Mouse (Mus musculus): Measurements from ENCODE around the gene Siah3.

The Siah3 gene

GRCm38 (mm10) chr14:75525376-75526145 is 69.8 kb downstream of the Siah3 start:
- DNase-seq, result no peak

- peak; percentile 86 for DNase-seq
Observed at GRCm38 (mm10) chr14:75527464-75528190, 71.8 kb downstream of the Siah3 start.

- no peak for DNase-seq
Observed at GRCm38 (mm10) chr14:75530815-75531353, 75.1 kb downstream of the Siah3 start.

DNA sequence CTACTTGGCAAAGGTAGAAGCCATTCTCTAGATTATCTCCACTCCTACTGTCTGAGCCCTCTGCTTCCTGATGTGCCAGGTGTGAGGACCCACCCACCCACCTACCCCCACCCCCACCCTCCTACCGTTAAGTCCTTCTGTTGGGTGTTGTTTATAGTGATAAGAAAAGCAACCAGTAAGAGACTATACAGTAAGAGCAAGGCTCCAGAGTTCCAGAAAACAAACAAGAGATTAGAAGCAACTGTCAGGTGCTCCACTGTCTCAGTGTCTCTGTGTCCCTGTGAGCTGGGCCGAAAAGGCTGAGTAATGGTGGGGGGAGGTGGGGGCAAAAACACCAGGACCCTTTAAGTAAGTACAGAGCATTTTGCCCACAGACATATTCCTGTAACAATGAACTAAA is 83.4 kb downstream of the Siah3 start:
- no peak for DNase-seq

GRCm38 (mm10) chr14:75540216-75540995 is 84.6 kb downstream of the Siah3 start:
- peak; percentile 55 for DNase-seq

- no peak for DNase-seq
Observed at GRCm38 (mm10) chr14:75540996-75541350, 85.2 kb downstream of the Siah3 start.

DNA sequence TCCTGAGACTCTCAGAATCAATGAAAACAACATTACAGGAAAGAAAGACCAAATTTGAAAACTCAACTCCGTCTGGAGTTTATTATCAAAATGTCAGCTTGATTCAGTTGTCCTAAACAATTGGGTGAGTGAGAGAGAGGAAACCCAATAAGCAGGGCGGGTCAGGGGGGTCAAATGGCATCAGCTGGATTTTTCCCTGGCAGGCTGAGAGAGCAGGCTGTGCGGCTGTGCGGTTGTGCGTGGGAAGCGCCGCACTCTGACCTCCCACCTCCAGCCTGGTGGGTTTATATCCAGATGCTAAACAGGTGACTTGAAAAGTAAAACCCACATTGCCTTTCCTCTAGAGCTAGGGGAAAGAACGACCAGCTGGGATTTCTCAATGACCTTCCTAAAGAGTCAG is 85.9 kb downstream of the Siah3 start:
- no peak for DNase-seq

DNA sequence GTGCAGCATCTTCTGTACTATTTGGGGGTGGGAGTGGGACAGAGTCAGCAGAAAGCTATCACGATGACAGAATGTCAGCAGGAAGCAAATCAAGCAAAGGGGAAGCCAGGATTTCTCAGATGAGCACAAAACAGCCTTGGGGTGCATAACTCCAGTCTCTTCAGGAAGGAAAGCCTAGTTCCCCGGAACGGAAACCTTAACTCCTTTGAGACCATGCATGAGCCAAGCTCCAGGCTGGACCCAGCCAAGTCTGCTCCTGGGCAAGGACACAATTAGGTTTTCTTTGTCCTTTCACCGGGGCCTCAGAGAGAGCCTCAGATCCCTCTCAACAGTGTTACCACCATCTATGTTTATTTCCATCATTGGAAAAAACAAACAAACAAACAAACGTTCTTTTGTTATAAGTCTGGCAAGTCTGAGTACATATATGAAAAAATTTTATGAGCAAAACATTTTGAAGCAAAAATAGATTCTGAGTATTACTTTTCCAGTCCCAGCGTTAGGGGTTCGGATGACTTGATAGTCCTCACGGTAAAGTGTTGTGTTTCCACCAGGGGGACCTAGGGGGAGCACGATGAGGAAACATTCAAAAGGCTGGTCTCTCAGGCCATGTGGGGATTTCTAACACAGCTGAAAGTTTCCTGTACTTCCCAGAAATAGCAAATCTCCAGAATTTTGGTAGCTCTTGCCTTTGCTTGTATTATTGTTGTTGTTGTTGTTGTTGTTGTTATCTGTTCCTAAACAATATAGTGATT is 106.0 kb downstream of the Siah3 start:
- DNase-seq, result peak; percentile 47

- peak; percentile 76 for DNase-seq
Observed at GRCm38 (mm10) chr14:75565534-75566140, 109.9 kb downstream of the Siah3 start.

- DNase-seq, result no peak
Observed at GRCm38 (mm10) chr14:75566303-75566702, 110.5 kb downstream of the Siah3 start.

- DNase-seq, result no peak
Observed at GRCm38 (mm10) chr14:75579010-75579409, 123.2 kb downstream of the Siah3 start.

All from kidney, postnatal 14 days (tissue).